ENCODE assay signal across 8 mouse cellular contexts in the genomic region with DNA sequence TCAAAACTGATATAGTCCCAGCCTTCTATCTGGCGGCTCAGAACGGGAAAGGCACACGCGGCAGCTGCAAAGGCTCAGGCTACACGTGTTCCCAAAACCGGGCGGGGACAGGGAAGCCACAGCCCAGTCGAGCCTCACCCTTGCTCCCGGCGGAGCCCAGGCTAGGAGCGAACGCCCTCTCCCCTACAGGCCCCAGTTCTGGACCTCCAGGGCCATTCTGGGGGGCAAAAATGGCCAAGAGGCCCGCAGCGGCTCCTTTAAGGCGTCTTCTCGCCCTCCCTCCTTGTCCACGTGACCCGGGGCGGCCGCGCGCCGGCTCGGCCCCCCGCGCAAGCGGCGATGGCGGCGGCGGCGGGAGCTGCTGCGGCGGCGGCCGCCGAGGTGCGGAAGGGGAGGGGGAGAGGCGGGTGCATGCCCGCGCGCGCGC. TPM values are rescaled to one million over a fixed set of nuclear protein-coding genes. Genes with fewer than 3 reads are reported as not detected.
A peak's percentile ranks its signal among the peaks of the same experiment; 100 is the strongest.
DNase-seq lines count a peak whose midpoint lies in the region; ATAC-seq and TF ChIP-seq lines count a peak whose summit lies in the region.

Gene C2 (minus strand): TSS at position 106 of the 427 bp plus-strand sequence.
Gene Ehmt2 (plus strand): TSS at position 310 of the 427 bp plus-strand sequence.

- H3K27me3 ChIP-seq in E14TG2a.4 (ENCODE audit: insufficient read depth, low read length) = 0 out of 2 replicates have a peak, but pooled peaks cover 4% of the 10 kb centered on the region
- H3K27me3 ChIP-seq in forebrain, embryonic 13.5 days = no peaks in the 10 kb centered on the region
- H3K27me3 ChIP-seq in heart, postnatal 0 days (ENCODE audit: control insufficient read depth, insufficient read depth, low read length) = no peaks in the 10 kb centered on the region
- no peaks in the 10 kb centered on the region for H3K27me3 ChIP-seq in neural tube, embryonic 14.5 days (ENCODE audit: control insufficient read depth, insufficient read depth, low read length)

- peak within 1 kb of the TSS; percentile 99 for H3K9ac ChIP-seq in forebrain, embryonic 13.5 days
- H3K9ac ChIP-seq in heart, postnatal 0 days (replicated peaks; ENCODE audit: low read depth, low read length) = peak within 1 kb of the TSS; percentile 93
- peak within 1 kb of the TSS; percentile 98 for H3K9ac ChIP-seq in neural tube, embryonic 14.5 days (replicated peaks; ENCODE audit: low read depth, low read length)

- peak; percentile 22 for ATAC-seq in forebrain, embryonic 13.5 days
- peak; percentile 39 for ATAC-seq in heart, postnatal 0 days (ENCODE audit: insufficient read depth, low read depth)
- peak; percentile 10 for ATAC-seq in neural tube, embryonic 14.5 days (ENCODE audit: low read depth)

- 0% methylated on average over 27 of the region's 44 CpGs for WGBS in forebrain, embryonic 13.5 days
- WGBS in heart, postnatal 0 days = 0% methylated on average over 18 of the region's 44 CpGs
- WGBS in large intestine, adult 2 months = under 1% methylated on average over 37 of the region's 44 CpGs
- under 1% methylated on average over 25 of the region's 44 CpGs for WGBS in neural tube, embryonic 14.5 days

- no peak for TF ChIP-seq CTCF in E14TG2a.4 (conservative IDR thresholded peaks at IDR 0.05; ENCODE audit: low read length)
- no peak for TF ChIP-seq CTCF in heart, postnatal 0 days (IDR thresholded peaks at IDR 0.05; ENCODE audit: low read depth)

- peak within 1 kb of the TSS; percentile 96 for H3K27ac ChIP-seq in forebrain, embryonic 13.5 days
- peak within 1 kb of the TSS; percentile 97 for H3K27ac ChIP-seq in heart, postnatal 0 days (ENCODE audit: low read depth)
- peak within 1 kb of the TSS; percentile 97 for H3K27ac ChIP-seq in neural tube, embryonic 14.5 days (ENCODE audit: low read depth, low read length)

- H3K4me1 ChIP-seq in E14TG2a.4 (replicated peaks; ENCODE audit: low read depth, low read length) = peaks cover 68% of the 10 kb centered on the region
- peaks cover 57% of the 10 kb centered on the region for H3K4me1 ChIP-seq in forebrain, embryonic 13.5 days
- H3K4me1 ChIP-seq in heart, postnatal 0 days (ENCODE audit: control insufficient read depth, insufficient read depth) = peaks cover 21% of the 10 kb centered on the region
- peaks cover 37% of the 10 kb centered on the region for H3K4me1 ChIP-seq in neural tube, embryonic 14.5 days (ENCODE audit: control insufficient read depth, insufficient read depth, low read length)

- H3K36me3 ChIP-seq in E14TG2a.4 (ENCODE audit: insufficient read depth, low read length) = peaks cover 30% of the 10 kb centered on the region
- peaks cover 33% of the 10 kb centered on the region for H3K36me3 ChIP-seq in forebrain, embryonic 13.5 days (ENCODE audit: poor library complexity, severe bottlenecking)
- H3K36me3 ChIP-seq in heart, postnatal 0 days (replicated peaks; ENCODE audit: control insufficient read depth, insufficient read depth, low read length) = peaks cover 18% of the 10 kb centered on the region
- peaks cover 11% of the 10 kb centered on the region for H3K36me3 ChIP-seq in neural tube, embryonic 14.5 days (ENCODE audit: control insufficient read depth, insufficient read depth, low read length)

- H3K4me3 ChIP-seq in E14TG2a.4 (replicated peaks; ENCODE audit: low read length) = peak within 1 kb of the TSS; percentile 92
- H3K4me3 ChIP-seq in forebrain, embryonic 13.5 days = peak within 1 kb of the TSS; percentile 96
- peak within 1 kb of the TSS; percentile 97 for H3K4me3 ChIP-seq in heart, postnatal 0 days (ENCODE audit: low read depth, low read length)
- peak within 1 kb of the TSS; percentile 82 for H3K4me3 ChIP-seq in neural tube, embryonic 14.5 days (ENCODE audit: low read depth, low read length)

- no peak for TF ChIP-seq EP300 in heart, postnatal 0 days (IDR thresholded peaks at IDR 0.05; ENCODE audit: low read depth)

- H3K4me2 ChIP-seq in forebrain, embryonic 13.5 days = peak within 1 kb of the TSS; percentile 82
- H3K4me2 ChIP-seq in heart, postnatal 0 days (ENCODE audit: low read depth, low read length) = peak within 1 kb of the TSS; percentile 81
- H3K4me2 ChIP-seq in neural tube, embryonic 14.5 days (ENCODE audit: low read depth, low read length) = peak within 1 kb of the TSS; percentile 97

- no peaks in the 10 kb centered on the region for H3K9me3 ChIP-seq in E14TG2a.4 (ENCODE audit: low read length)
- H3K9me3 ChIP-seq in forebrain, embryonic 13.5 days (replicated peaks) = no peaks in the 10 kb centered on the region
- H3K9me3 ChIP-seq in heart, postnatal 0 days (replicated peaks; ENCODE audit: control insufficient read depth, low read length) = no peaks in the 10 kb centered on the region
- H3K9me3 ChIP-seq in neural tube, embryonic 14.5 days (ENCODE audit: control insufficient read depth, low read length) = no peaks in the 10 kb centered on the region

- DNase-seq in c-Kit-positive CD71-positive TER-119-positive erythroid progenitor cells, embryonic 14.5 days (ENCODE audit: low spot score) = peak; percentile 63
- peak; percentile 75 for DNase-seq in heart, postnatal 0 days (ENCODE audit: low spot score)
- no peak for DNase-seq in large intestine, adult 2 months (ENCODE audit: low read depth, low spot score)
- peak; percentile 74 to 80 for DNase-seq in lung, adult 18-20 months
- DNase-seq in testis, postnatal 10 days (ENCODE audit: low spot score) = peak; percentile 87

RNA-seq across cellular contexts. Expression of gene C2, which starts in this region (rescaled TPM):
- 0.74 and 1.4 TPM in 2 replicates for polyA plus RNA-seq in forebrain, embryonic 13.5 days (2015; fragmentation: Nextera tagmentation; extraction: Ambion mirVana)
- 4.5 and 7.1 TPM in 2 replicates for total RNA-seq in heart, postnatal 0 days (2014; rRNA removed; ENCODE audit: low replicate concordance)
- 2.9 and 3.3 TPM in 2 replicates for polyA plus RNA-seq in heart, postnatal 0 days (2015; fragmentation: Nextera tagmentation; extraction: Ambion mirVana)
- polyA plus RNA-seq in large intestine, adult 2 months (2012; rRNA removed) = 28.1 and 31.1 TPM in 2 replicates
- polyA plus RNA-seq in neural tube, embryonic 14.5 days (2014; fragmentation: Nextera tagmentation; extraction: Ambion mirVana) = 1.5 and 2.1 TPM in 2 replicates

RNA-seq across cellular contexts. Expression of gene Ehmt2, which starts in this region (rescaled TPM):
- polyA plus RNA-seq in forebrain, embryonic 13.5 days (2015; fragmentation: Nextera tagmentation; extraction: Ambion mirVana) = 97.9 and 107 TPM in 2 replicates
- 80.3 and 95.8 TPM in 2 replicates for total RNA-seq in heart, postnatal 0 days (2014; rRNA removed; ENCODE audit: low replicate concordance)
- polyA plus RNA-seq in heart, postnatal 0 days (2015; fragmentation: Nextera tagmentation; extraction: Ambion mirVana) = 17.5 and 17.6 TPM in 2 replicates
- 151 and 185 TPM in 2 replicates for polyA plus RNA-seq in large intestine, adult 2 months (2012; rRNA removed)
- polyA plus RNA-seq in neural tube, embryonic 14.5 days (2014; fragmentation: Nextera tagmentation; extraction: Ambion mirVana) = 78.1 and 86.8 TPM in 2 replicates
